Mouse (Mus musculus) limb, embryonic 10.5 days (tissue): ENCODE measurements at regions not wholly inside any gene's neighbourhood (a gene's known extent, or its start where the extent isn't known, plus 50 kb on each side); places are given as distances from the start of the nearest gene placed in this dataset.

Source experiments
- DNase-seq: peaks from one replicate; pipeline ENCODE4 v3.0.0-alpha.2; 2017; ENCODE audit warnings: low spot score
- H3K27ac ChIP-seq: fragments of 300-500 bp; sonication (generic); 2 replicates; pipeline ENCODE4 v1.5.1; 2016; ENCODE audit warnings: mild to moderate bottlenecking
- H3K27me3 ChIP-seq: fragments of 300-500 bp; sonication (generic); 2 replicates; pipeline ENCODE4 v1.6.1; 2016; ENCODE audit warnings: low read depth, mild to moderate bottlenecking; ENCODE audit not compliant: poor library complexity, severe bottlenecking
- H3K36me3 ChIP-seq: fragments of 300-500 bp; sonication (generic); 2 replicates; pipeline ENCODE4 v1.6.1; 2016; ENCODE audit warnings: mild to moderate bottlenecking, moderate library complexity
- H3K4me1 ChIP-seq: fragments of 300-500 bp; sonication (generic); 2 replicates; pipeline ENCODE4 v1.6.1; 2016
- H3K4me3 ChIP-seq: fragments of 300-500 bp; sonication (generic); 2 replicates; pipeline ENCODE4 v1.5.1; 2016; ENCODE audit warnings: mild to moderate bottlenecking, moderate library complexity
- H3K9me3 ChIP-seq: fragments of 300-500 bp; sonication (generic); replicated peaks from 2 replicates; pipeline ENCODE4 v1.6.1; 2016; ENCODE audit warnings: mild to moderate bottlenecking
- WGBS: fragments of 180-500 bp; shearing (Covaris S2); methylation state at CpG from one replicate; pipeline ENCODE4 v1.1.7; 2016; 5-methylcytosine and 5-hydroxymethylcytosine counted together

- no peak overlapping the region for H3K4me3 ChIP-seq
- no peaks in the 10 kb centered on the region for H3K9me3 ChIP-seq
- peaks cover 31% of the 10 kb centered on the region for H3K27me3 ChIP-seq
- no peak overlapping the region for H3K27ac ChIP-seq
- H3K4me1 ChIP-seq: no peaks in the 10 kb centered on the region
- no peaks in the 10 kb centered on the region for H3K36me3 ChIP-seq
- WGBS: 90% methylated on average over 3 of the region's 3 CpGs
- DNase-seq: no peak
These were observed 465.4 kb upstream of the Rps6ka3 start for GRCm38 (mm10) chrX:158744738-158745137.

GRCm38 (mm10) chrX:158745766-158746541 is 464.2 kb upstream of the Rps6ka3 start:
- Histone ChIP-seq H3K4me3 (no peak overlapping the region), H3K36me3 (no peaks in the 10 kb centered on the region), H3K27ac (no peak overlapping the region), H3K27me3 (peaks cover 31% of the 10 kb centered on the region), H3K9me3 (no peaks in the 10 kb centered on the region), H3K4me1 (no peaks in the 10 kb centered on the region)
- DNase-seq: no peak
- WGBS: 75% methylated on average over 3 of the region's 3 CpGs
